Mouse (Mus musculus) left cerebral cortex, postnatal 4 days (tissue): ENCODE data around the gene Slc25a48. TPM values are rescaled to one million over a fixed set of nuclear protein-coding genes. Genes with fewer than 3 reads are reported as not detected.
A peak's percentile ranks its signal among the peaks of the same experiment; 100 is the strongest.

Experiments used
- DNase-seq: peaks from one replicate; pipeline ENCODE4 v3.0.0-alpha.2; 2022
- intact Hi-C: fragments of 180-260 bp; cut with DNase I; formaldehyde crosslinking; loops from one replicate; pipeline ENCODE4 v1.15.1; 2025
- total RNA-seq, 2 experiments: library from RNA; stranded (reverse); gene quantifications; 2 replicates each; pipeline ENCODE4 v1.2.3; 2021

Slc25a48 gene
- total RNA-seq: not detected

- DNase-seq: no peak
- intact Hi-C loops: no loop called here
Observed at GRCm38 (mm10) chr13:56438211-56439075, at the start of gene Slc25a48. Slc25a48 (plus strand) TSS chr13:56438355.

GRCm38 (mm10) chr13:56397572-56397971, 40.6 kb upstream of the Slc25a48 start:
- intact Hi-C loops: no loop called here

GRCm38 (mm10) chr13:56401186-56401585, 37.0 kb upstream of the Slc25a48 start:
- intact Hi-C loops: no loop called here
- DNase-seq: no peak

More at GRCm38 (mm10) chr13:56397572-56397971, 40.6 kb upstream of the Slc25a48 start:
- DNase-seq: peak; percentile 75

- intact Hi-C loops: no loop called here
Observed at GRCm38 (mm10) chr13:56403381-56404086, 34.6 kb upstream of the Slc25a48 start.

GRCm38 (mm10) chr13:56404511-56405140, 33.5 kb upstream of the Slc25a48 start:
- DNase-seq: peak; percentile 35
- intact Hi-C loops: no loop called here

More at GRCm38 (mm10) chr13:56403381-56404086, 34.6 kb upstream of the Slc25a48 start:
- DNase-seq: peak; percentile 39

GRCm38 (mm10) chr13:56412286-56412873, 25.8 kb upstream of the Slc25a48 start:
- DNase-seq: peak; percentile 69
- intact Hi-C loops: no loop called here

GRCm38 (mm10) chr13:56418685-56419483, 19.3 kb upstream of the Slc25a48 start:
- no peak for DNase-seq
- intact Hi-C loops: no loop called here

GRCm38 (mm10) chr13:56419538-56419937, 18.6 kb upstream of the Slc25a48 start:
- DNase-seq: no peak
- intact Hi-C loops: no loop called here

- intact Hi-C loops: loop anchor here (2.0 kb wide), 1 partner anchor 143 kb away; no protein-coding TSS in a partner anchor
- DNase-seq: peak; percentile 79
Observed at GRCm38 (mm10) chr13:56422072-56422723, 16.0 kb upstream of the Slc25a48 start.

- intact Hi-C loops: loop anchor here (5.0 kb wide), 1 partner anchor 224 kb away; no protein-coding TSS in a partner anchor
- no peak for DNase-seq
Observed at GRCm38 (mm10) chr13:56425931-56426330, 12.2 kb upstream of the Slc25a48 start.

GRCm38 (mm10) chr13:56426365-56426764, 11.8 kb upstream of the Slc25a48 start, which contains the start of gene Gm3045:
Gm3045 (plus strand) TSS chr13:56426594.
- intact Hi-C loops: loop anchor here (5.0 kb wide), 1 partner anchor 224 kb away; no protein-coding TSS in a partner anchor
- DNase-seq: no peak

GRCm38 (mm10) chr13:56428724-56429500, 9.2 kb upstream of the Slc25a48 start:
- DNase-seq: peak; percentile 90
- intact Hi-C loops: loop anchor here (5.0 kb wide), 1 partner anchor 227 kb away; no protein-coding TSS in a partner anchor

GRCm38 (mm10) chr13:56432496-56432895, 5.7 kb upstream of the Slc25a48 start:
- intact Hi-C loops: no loop called here

GRCm38 (mm10) chr13:56433466-56433865, 4.7 kb upstream of the Slc25a48 start:
- intact Hi-C loops: no loop called here
- peak; percentile 87 for DNase-seq

More at GRCm38 (mm10) chr13:56432496-56432895, 5.7 kb upstream of the Slc25a48 start:
- DNase-seq: peak; percentile 72

- no peak for DNase-seq
- intact Hi-C loops: no loop called here
Observed at GRCm38 (mm10) chr13:56434311-56434751, 3.8 kb upstream of the Slc25a48 start.

GRCm38 (mm10) chr13:56435615-56436287, 2.4 kb upstream of the Slc25a48 start:
- peak; percentile 67 for DNase-seq
- intact Hi-C loops: no loop called here

GRCm38 (mm10) chr13:56443411-56443810, 5.3 kb downstream of the Slc25a48 start:
- intact Hi-C loops: no loop called here
- no peak for DNase-seq

- intact Hi-C loops: no loop called here
- DNase-seq: no peak
Observed at GRCm38 (mm10) chr13:56444112-56444511, 6.0 kb downstream of the Slc25a48 start.
